Mouse (Mus musculus): ENCODE results near the gene Vmn2r104. TPM values are rescaled to one million over a fixed set of nuclear protein-coding genes. Genes with fewer than 3 reads are reported as not detected.

The Vmn2r104 gene
- polyA plus RNA-seq (2016; fragmentation: Nextera tagmentation; extraction: Ambion mirVana), result not detected in 2 replicates

DNA sequence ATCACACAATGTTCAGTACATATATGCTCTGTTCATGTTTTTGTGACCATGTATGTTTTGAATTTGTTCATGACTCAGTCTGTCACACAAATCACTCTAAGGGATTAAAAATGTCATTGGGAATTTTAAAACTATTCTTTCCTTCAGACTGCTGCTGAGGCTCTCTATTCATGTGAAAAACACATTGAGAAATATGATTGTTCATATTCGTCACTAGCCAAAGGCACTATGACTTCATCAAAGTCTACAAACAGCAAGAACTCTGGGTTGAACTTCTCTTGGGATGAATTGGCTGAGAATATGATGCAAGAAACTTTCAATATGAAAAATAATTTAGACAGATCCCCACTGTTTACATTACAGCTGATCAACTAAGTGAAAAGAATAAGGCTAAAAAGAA is at the start of gene Vmn2r104:
Gene Vmn2r104, minus strand, starts transcription at position 101 of the 400 bp plus-strand sequence.
- H3K9me3 ChIP-seq, result peaks cover 42% of the 10 kb centered on the region
- H3K4me1 ChIP-seq, result no peaks in the 10 kb centered on the region
- no peaks in the 10 kb centered on the region for H3K36me3 ChIP-seq (replicated peaks)
- 88% methylated on average over 1 of the region's 1 CpGs for WGBS
- H3K4me3 ChIP-seq, result no peak within 1 kb of the TSS
- no peak within 1 kb of the TSS for H3K27ac ChIP-seq (replicated peaks)
- no peak for DNase-seq (ENCODE audit: low spot score)
- no peaks in the 10 kb centered on the region for H3K27me3 ChIP-seq (replicated peaks; ENCODE audit: low read depth, poor library complexity, severe bottlenecking)

GRCm38 (mm10) chr17:20074090-20074489 is 26.0 kb upstream of the Vmn2r104 start:
- DNase-seq (ENCODE audit: low spot score), result no peak
- no peaks in the 10 kb centered on the region for H3K4me1 ChIP-seq
- WGBS, result 85% methylated on average over 6 of the region's 6 CpGs
- H3K27ac ChIP-seq (replicated peaks), result no peak overlapping the region
- H3K4me3 ChIP-seq, result no peak overlapping the region
- H3K9me3 ChIP-seq, result peaks cover 38% of the 10 kb centered on the region
- no peaks in the 10 kb centered on the region for H3K36me3 ChIP-seq (replicated peaks)
- H3K27me3 ChIP-seq (replicated peaks; ENCODE audit: low read depth, poor library complexity, severe bottlenecking), result no peaks in the 10 kb centered on the region

DNA sequence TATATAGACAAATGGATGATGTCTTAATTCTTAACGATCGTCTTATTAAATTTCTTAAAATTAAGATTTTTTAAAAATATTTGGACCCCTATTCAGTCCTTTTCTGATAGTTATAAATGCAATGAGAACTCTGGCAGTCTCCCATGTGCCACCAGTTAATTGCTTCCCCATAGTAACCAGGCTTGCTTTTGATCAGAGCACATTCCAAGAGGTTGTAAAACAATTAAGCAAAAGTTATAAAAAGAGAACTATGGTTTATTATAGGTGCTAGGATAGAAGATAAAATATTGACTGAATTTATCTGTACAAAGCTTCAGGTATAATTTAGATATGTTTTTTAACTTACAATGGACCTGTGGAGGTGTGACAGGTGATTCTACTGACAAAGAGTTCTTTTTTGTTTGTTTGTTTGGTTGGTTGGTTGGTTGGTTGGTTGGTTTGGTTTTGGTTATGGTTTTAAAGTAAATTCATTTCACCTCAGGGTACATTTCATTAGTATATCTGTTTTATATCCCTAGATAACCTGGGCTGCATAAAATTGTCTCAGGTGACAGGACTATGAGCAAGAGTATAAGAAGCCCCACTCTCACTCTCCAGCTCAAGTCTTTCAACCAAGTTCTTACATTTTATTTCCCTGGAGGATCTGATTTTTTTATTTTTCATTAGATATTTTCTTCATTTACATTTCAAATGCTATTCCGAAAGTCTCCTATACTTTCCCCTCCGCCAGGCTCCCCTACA is 23.7 kb upstream of the Vmn2r104 start:
- 92% methylated on average over 4 of the region's 4 CpGs for WGBS
- Histone ChIP-seq H3K4me1 (no peaks in the 10 kb centered on the region), H3K36me3 (replicated peaks) (no peaks in the 10 kb centered on the region), H3K27me3 (replicated peaks; ENCODE audit: low read depth, poor library complexity, severe bottlenecking) (no peaks in the 10 kb centered on the region), H3K4me3 (no peak overlapping the region), H3K27ac (replicated peaks) (no peak overlapping the region), H3K9me3 (peaks cover 28% of the 10 kb centered on the region)
- no peak for DNase-seq (ENCODE audit: low spot score)

Other genes starting within 250 kb of the Vmn2r104 start
- gene Fpr-rs7, start 65.9 kb upstream of the Vmn2r104 start, polyA plus RNA-seq (2016; fragmentation: Nextera tagmentation; extraction: Ambion mirVana), result not detected in 2 replicates
- gene Fpr-rs6, start 134.8 kb upstream of the Vmn2r104 start, polyA plus RNA-seq (2016; fragmentation: Nextera tagmentation; extraction: Ambion mirVana), result not detected in 2 replicates
- gene Vmn2r105, start 186.7 kb upstream of the Vmn2r104 start, polyA plus RNA-seq (2016; fragmentation: Nextera tagmentation; extraction: Ambion mirVana), result not detected in 2 replicates
- not detected in 2 replicates for gene Vmn2r106, start 237.2 kb upstream of the Vmn2r104 start, polyA plus RNA-seq (2016; fragmentation: Nextera tagmentation; extraction: Ambion mirVana)